Comparison of ENCODE assay signal across 8 mouse cellular contexts in genomic region chr13:46418731-46419545, GRCm38 (mm10). TPM values are rescaled to one million over a fixed set of nuclear protein-coding genes. Genes with fewer than 3 reads are reported as not detected.
DNase-seq lines count a peak whose midpoint lies in the region; ATAC-seq and TF ChIP-seq lines count a peak whose summit lies in the region.

No protein-coding gene starts in this region.

- no peak for TF ChIP-seq CTCF in kidney, adult 2 months (conservative IDR thresholded peaks at IDR 0.05; ENCODE audit: insufficient read depth, insufficient read length, low read depth, low read length)

- H3K9ac ChIP-seq in hindbrain, embryonic 15.5 days = peak overlapping the region; percentile 84
- H3K9ac ChIP-seq in liver, embryonic 15.5 days = no peak overlapping the region

- H3K27ac ChIP-seq in kidney, adult 2 months (ENCODE audit: insufficient read depth, low read depth, low read length) = no peak overlapping the region
- peak overlapping the region; percentile 82 for H3K27ac ChIP-seq in embryonic facial prominence, embryonic 10.5 days (replicated peaks)
- H3K27ac ChIP-seq in hindbrain, embryonic 15.5 days (replicated peaks) = peak overlapping the region; percentile 64
- no peak overlapping the region for H3K27ac ChIP-seq in liver, embryonic 15.5 days (replicated peaks)

- H3K4me2 ChIP-seq in hindbrain, embryonic 15.5 days = peak overlapping the region; percentile 95
- peak overlapping the region; percentile 69 for H3K4me2 ChIP-seq in liver, embryonic 15.5 days

- H3K9me3 ChIP-seq in embryonic facial prominence, embryonic 10.5 days = no peaks in the 10 kb centered on the region
- no peaks in the 10 kb centered on the region for H3K9me3 ChIP-seq in hindbrain, embryonic 15.5 days
- H3K9me3 ChIP-seq in liver, embryonic 15.5 days (replicated peaks) = no peaks in the 10 kb centered on the region

- peak overlapping the region; percentile 38 for H3K4me3 ChIP-seq in kidney, adult 2 months (ENCODE audit: insufficient read depth, low read depth, low read length)
- H3K4me3 ChIP-seq in embryonic facial prominence, embryonic 10.5 days = peak overlapping the region; percentile 70
- peak overlapping the region; percentile 61 for H3K4me3 ChIP-seq in hindbrain, embryonic 15.5 days
- H3K4me3 ChIP-seq in liver, embryonic 15.5 days (replicated peaks) = peak overlapping the region; percentile 46

- H3K27me3 ChIP-seq in kidney, adult 2 months (replicated peaks; ENCODE audit: control insufficient read depth, insufficient read depth, low read length) = no peaks in the 10 kb centered on the region; the same call in none of the 2 replicates
- H3K27me3 ChIP-seq in embryonic facial prominence, embryonic 10.5 days (replicated peaks; ENCODE audit: low read depth, poor library complexity, severe bottlenecking) = peaks cover 59% of the 10 kb centered on the region
- H3K27me3 ChIP-seq in hindbrain, embryonic 15.5 days = no peaks in the 10 kb centered on the region
- peaks cover 47% of the 10 kb centered on the region for H3K27me3 ChIP-seq in liver, embryonic 15.5 days

- peak; percentile 74 for ATAC-seq in hindbrain, embryonic 15.5 days (ENCODE audit: low FRiP score, low read depth)
- ATAC-seq in liver, embryonic 15.5 days (ENCODE audit: insufficient read depth) = no peak

- DNase-seq in kidney, adult 2 months = no peak
- no peak for DNase-seq in kidney, adult 11 months
- peak; percentile 13 for DNase-seq in R1 (ENCODE audit: low read depth, low spot score)
- DNase-seq in embryonic facial prominence, embryonic 10.5 days (ENCODE audit: low spot score) = peak; percentile 56
- DNase-seq in retina, embryonic 14.5 days (ENCODE audit: low spot score) = peak; percentile 47
- DNase-seq in adipocyte (ENCODE audit: low spot score) = no peak

- H3K36me3 ChIP-seq in kidney, adult 2 months (ENCODE audit: control insufficient read depth, insufficient read depth, low read length) = no peaks in the 10 kb centered on the region
- H3K36me3 ChIP-seq in embryonic facial prominence, embryonic 10.5 days (replicated peaks) = 0 out of 2 replicates have a peak, but pooled peaks cover 4% of the 10 kb centered on the region
- no peaks in the 10 kb centered on the region for H3K36me3 ChIP-seq in hindbrain, embryonic 15.5 days
- H3K36me3 ChIP-seq in liver, embryonic 15.5 days (replicated peaks) = no peaks in the 10 kb centered on the region

- no peaks in the 10 kb centered on the region for H3K4me1 ChIP-seq in kidney, adult 2 months (ENCODE audit: control insufficient read depth, insufficient read depth, low read length)
- peaks cover 21% of the 10 kb centered on the region for H3K4me1 ChIP-seq in embryonic facial prominence, embryonic 10.5 days
- H3K4me1 ChIP-seq in hindbrain, embryonic 15.5 days (replicated peaks) = peaks cover 23% of the 10 kb centered on the region
- H3K4me1 ChIP-seq in liver, embryonic 15.5 days (replicated peaks) = no peaks in the 10 kb centered on the region

- 2% methylated on average over 73 of the region's 73 CpGs for WGBS in kidney, adult 2 months
- WGBS in embryonic facial prominence, embryonic 10.5 days = under 1% methylated on average over 73 of the region's 73 CpGs
- WGBS in hindbrain, embryonic 15.5 days = 1% methylated on average over 73 of the region's 73 CpGs
- 2% methylated on average over 73 of the region's 73 CpGs for WGBS in liver, embryonic 15.5 days (ENCODE audit: insufficient replicate concordance)

- no peak for TF ChIP-seq POLR2A in kidney, adult 2 months (IDR thresholded peaks at IDR 0.05; ENCODE audit: low read depth, low read length)

RNA-seq across cellular contexts. Expression of gene Rbm24, which starts 0.7 kb away (rescaled TPM):
- 2.1 and 3.6 TPM in 2 replicates for polyA plus RNA-seq in kidney, adult 2 months (2012; rRNA removed)
- polyA plus RNA-seq in embryonic facial prominence, embryonic 10.5 days (2016; fragmentation: Nextera tagmentation; extraction: Ambion mirVana) = 0.61 and 0.78 TPM in 2 replicates
- polyA plus RNA-seq in hindbrain, embryonic 15.5 days (2015; fragmentation: Nextera tagmentation; extraction: Ambion mirVana) = 2.7 and 3.4 TPM in 2 replicates
- polyA plus RNA-seq in liver, embryonic 15.5 days (2015; fragmentation: Nextera tagmentation; extraction: Ambion mirVana) = 0.33 and 0.58 TPM in 2 replicates

Comparison
In these comparisons a context has a peak if more than half of its experiments do, and no peak if none do; other contexts are left out.
1. DNase-seq: peak in R1 (single experiment), embryonic facial prominence, embryonic 10.5 days (single experiment) and retina, embryonic 14.5 days (single experiment); none in kidney, adult 2 months (single experiment), kidney, adult 11 months (single experiment) and adipocyte (single experiment).
2. H3K27ac ChIP-seq: peak in embryonic facial prominence, embryonic 10.5 days (single experiment) and hindbrain, embryonic 15.5 days (single experiment); none in kidney, adult 2 months (single experiment) and liver, embryonic 15.5 days (single experiment).
3. Peak in every context shown above with its lines, with median percentiles within 50 percentile points of each other: H3K4me3 ChIP-seq.